Mouse (Mus musculus) midbrain, embryonic 14.5 days (tissue): Measurements from ENCODE around the gene Proz. TPM values are rescaled to one million over a fixed set of nuclear protein-coding genes. Genes with fewer than 3 reads are reported as not detected.

Source experiments
- polyA plus RNA-seq: library from polyadenylated mRNA; unstranded; fragments of >200 nt; fragmentation: Nextera tagmentation; extraction: Ambion mirVana; gene quantifications from 2 replicates; pipeline ENCODE4 v1.2.1, GENCODE M21; 2014

Proz gene
- polyA plus RNA-seq, 1 experiment from 2014 or later, result 1.4 TPM

Other genes with a start within 250 kb of the Proz start
- 173 and 174 TPM in 2 replicates for gene Mcf2l, start 187.1 kb upstream of the Proz start, polyA plus RNA-seq
- gene F7, start 34.9 kb upstream of the Proz start, polyA plus RNA-seq, result not detected in 2 replicates
- 0.29 TPM in 1 of 2 replicates, not detected in the other for gene F10, start 23.6 kb upstream of the Proz start, polyA plus RNA-seq
- gene Pcid2, start 44.5 kb downstream of the Proz start, polyA plus RNA-seq, result 31.1 and 39.7 TPM in 2 replicates
- gene Cul4a, start 44.7 kb downstream of the Proz start, polyA plus RNA-seq, result 49.9 and 76.6 TPM in 2 replicates
- gene Lamp1, start 98.2 kb downstream of the Proz start, polyA plus RNA-seq, result 252 and 292 TPM in 2 replicates
- 15.9 and 17.6 TPM in 2 replicates for gene Grtp1, start 139.7 kb downstream of the Proz start, polyA plus RNA-seq
- gene Adprhl1, start 193.2 kb downstream of the Proz start, polyA plus RNA-seq, result not detected in 2 replicates
- 29.4 and 35.5 TPM in 2 replicates for gene Dcun1d2, start 227.2 kb downstream of the Proz start, polyA plus RNA-seq
- gene Tmco3, start 227.3 kb downstream of the Proz start, polyA plus RNA-seq, result 34.6 and 39.0 TPM in 2 replicates